Mouse (Mus musculus) limb, embryonic 12.5 days (tissue): ENCODE results near the gene Klf15. TPM values are rescaled to one million over a fixed set of nuclear protein-coding genes. Genes with fewer than 3 reads are reported as not detected.

Source experiments
- ATAC-seq: fragments of 200-750 bp; cut with Nextera tagmentation; 2 replicates; pipeline ENCODE4 v1.8.0; 2017; ENCODE audit warnings: low read depth, moderate TSS enrichment; ENCODE audit not compliant: insufficient number of reproducible peaks, insufficient read depth, low FRiP score, low TSS enrichment
- H3K27ac ChIP-seq: fragments of 300-500 bp; sonication (generic); 2 replicates; pipeline ENCODE4 v1.5.1; 2016; ENCODE audit warnings: mild to moderate bottlenecking, moderate library complexity
- H3K27me3 ChIP-seq: fragments of 300-500 bp; sonication (generic); 2 replicates; pipeline ENCODE4 v1.6.1; 2016; ENCODE audit warnings: mild to moderate bottlenecking, moderate library complexity
- H3K36me3 ChIP-seq: fragments of 300-500 bp; sonication (generic); 2 replicates; pipeline ENCODE4 v1.6.1; 2016; ENCODE audit warnings: mild to moderate bottlenecking, moderate library complexity
- H3K4me1 ChIP-seq: fragments of 300-500 bp; sonication (generic); replicated peaks from 2 replicates; pipeline ENCODE4 v1.6.1; 2016
- H3K4me2 ChIP-seq: fragments of 300-500 bp; sonication (generic); 2 replicates; pipeline ENCODE4 v1.6.1; 2016; ENCODE audit warnings: mild to moderate bottlenecking, moderate library complexity
- H3K4me3 ChIP-seq: fragments of 300-500 bp; sonication (generic); replicated peaks from 2 replicates; pipeline ENCODE4 v1.5.1; 2016; ENCODE audit warnings: mild to moderate bottlenecking
- H3K9ac ChIP-seq: fragments of 300-500 bp; sonication (generic); replicated peaks from 2 replicates; pipeline ENCODE4 v1.6.1; 2016; ENCODE audit warnings: mild to moderate bottlenecking, moderate library complexity
- H3K9me3 ChIP-seq: fragments of 300-500 bp; sonication (generic); 2 replicates; pipeline ENCODE4 v1.6.1; 2016; ENCODE audit warnings: mild to moderate bottlenecking, moderate library complexity
- WGBS: fragments of 180-500 bp; shearing (Covaris S2); methylation state at CpG from one replicate; pipeline ENCODE4 v1.1.7; 2016; 5-methylcytosine and 5-hydroxymethylcytosine counted together
- polyA plus RNA-seq: library from polyadenylated mRNA; unstranded; fragments of >200 nt; fragmentation: Nextera tagmentation; extraction: Ambion mirVana; gene quantifications from 2 replicates; pipeline ENCODE4 v1.2.1, GENCODE M21; 2016

The Klf15 gene
- polyA plus RNA-seq, 1 experiment from 2014 or later = 4.6 TPM

DNA sequence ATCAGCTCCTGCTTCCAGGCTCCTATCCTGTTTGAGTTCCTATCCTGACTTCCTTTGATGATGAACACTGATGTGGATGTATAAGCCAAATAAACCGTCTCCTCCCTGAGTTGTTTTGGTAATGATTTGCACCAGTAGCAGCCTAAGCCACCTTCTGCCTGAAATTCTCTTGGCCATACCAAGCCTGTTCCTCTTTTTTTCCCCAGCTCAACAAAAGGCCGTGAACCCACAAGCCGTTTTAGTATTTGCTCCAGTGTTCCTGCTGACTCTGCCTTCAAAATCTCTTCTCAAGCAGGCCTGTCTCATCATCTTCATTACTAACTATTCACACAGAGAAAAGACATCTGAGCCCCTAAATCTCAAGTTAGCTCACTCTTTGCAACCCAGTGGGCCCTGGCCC, 31.8 kb downstream of the Klf15 start:
- Histone ChIP-seq H3K27me3 (no peaks in the 10 kb centered on the region), H3K4me3 (no peak overlapping the region), H3K9me3 (no peaks in the 10 kb centered on the region), H3K9ac (no peak overlapping the region), H3K4me1 (peaks cover 6% of the 10 kb centered on the region; the same call in 1 of the 2 replicates), H3K27ac (no peak overlapping the region), H3K36me3 (no peaks in the 10 kb centered on the region), H3K4me2 (no peak overlapping the region)
- 82% methylated on average over 3 of the region's 3 CpGs for WGBS
- ATAC-seq = no peak

DNA sequence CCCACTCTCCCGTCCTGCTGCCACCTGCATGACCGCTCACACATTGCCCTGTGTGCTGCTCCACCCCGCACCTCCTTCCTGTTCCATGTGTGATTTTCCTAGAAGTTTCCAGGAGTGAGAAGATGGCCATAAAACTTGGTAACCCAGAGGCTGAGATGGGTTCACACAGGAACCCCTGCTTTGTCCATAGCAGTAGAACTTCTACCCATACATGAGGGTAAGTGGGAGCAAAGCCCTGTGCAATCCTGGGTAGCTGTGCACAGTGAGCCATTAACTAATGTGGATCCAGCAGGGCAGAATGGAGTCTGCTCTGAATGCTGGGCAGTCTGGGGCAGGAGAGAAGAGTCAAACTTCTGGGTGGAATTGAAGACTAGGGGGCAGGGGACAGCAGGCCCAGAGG, 32.2 kb downstream of the Klf15 start:
- Histone ChIP-seq H3K4me3 (no peak overlapping the region), H3K4me1 (peaks cover 6% of the 10 kb centered on the region; the same call in 1 of the 2 replicates), H3K9ac (no peak overlapping the region), H3K4me2 (no peak overlapping the region), H3K9me3 (no peaks in the 10 kb centered on the region), H3K27ac (no peak overlapping the region), H3K27me3 (no peaks in the 10 kb centered on the region), H3K36me3 (no peaks in the 10 kb centered on the region)
- ATAC-seq = no peak
- WGBS = 88% methylated on average over 3 of the region's 3 CpGs

DNA sequence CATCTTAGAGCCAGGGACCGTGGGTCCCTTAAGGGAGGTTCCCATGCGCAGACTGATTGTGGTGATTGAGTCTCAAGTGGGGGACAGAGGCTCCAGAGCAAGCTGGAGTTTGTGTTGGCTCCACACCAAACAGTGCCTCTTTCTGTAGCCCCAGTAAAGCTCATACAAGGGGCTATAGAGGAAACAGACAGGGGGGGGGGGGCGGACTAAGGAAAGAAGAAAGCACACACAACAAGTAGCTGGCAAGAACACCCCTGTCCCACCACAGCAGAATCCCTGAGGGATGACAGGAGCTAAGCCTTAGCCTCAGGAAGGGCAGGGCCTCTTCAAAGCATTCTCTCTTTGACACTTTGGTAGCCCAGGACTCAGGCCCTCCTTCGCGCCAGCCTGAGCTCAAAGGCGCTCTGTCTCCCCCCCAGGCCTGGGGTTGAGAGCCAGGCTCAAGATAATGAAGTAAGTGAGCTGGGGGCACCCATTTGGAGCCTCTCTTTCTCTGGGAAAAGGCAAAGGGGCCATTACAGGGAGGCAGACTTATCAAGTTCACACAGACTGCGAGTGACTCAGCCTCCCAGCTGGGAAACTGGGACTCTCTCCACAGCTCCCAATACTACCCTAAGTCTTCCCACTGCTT, 33.0 kb downstream of the Klf15 start:
- H3K4me1 ChIP-seq = peaks cover 6% of the 10 kb centered on the region; the same call in 1 of the 2 replicates
- H3K4me2 ChIP-seq = no peak overlapping the region; the same call in 1 of the 2 replicates
- H3K36me3 ChIP-seq = no peaks in the 10 kb centered on the region
- no peak overlapping the region for H3K27ac ChIP-seq
- no peak overlapping the region for H3K9ac ChIP-seq
- no peaks in the 10 kb centered on the region for H3K9me3 ChIP-seq
- no peak overlapping the region for H3K4me3 ChIP-seq
- WGBS = 54% methylated on average over 6 of the region's 7 CpGs
- peak; percentile 37; the same call in 1 of the 2 replicates for ATAC-seq
- peaks cover 5% of the 10 kb centered on the region; the same call in 1 of the 2 replicates for H3K27me3 ChIP-seq

DNA sequence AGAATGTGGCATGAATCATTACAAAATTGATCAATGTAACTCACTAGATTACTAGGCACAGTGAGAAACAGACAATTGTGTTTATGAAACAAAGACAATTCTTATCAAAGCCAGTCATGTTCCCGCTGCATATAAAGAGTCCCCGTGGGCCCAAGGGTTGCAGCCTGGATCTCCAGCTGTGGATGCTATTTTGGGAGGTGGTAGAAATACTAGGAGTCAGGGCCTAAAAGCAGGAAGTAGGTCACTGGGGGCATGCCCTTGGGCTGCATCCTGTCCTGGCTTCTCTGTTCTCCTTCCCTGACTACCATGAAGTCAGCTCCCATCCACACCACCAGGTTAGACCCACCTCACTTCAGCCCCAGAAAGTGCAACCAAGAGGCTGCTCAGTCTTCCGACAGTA, 33.8 kb downstream of the Klf15 start:
- WGBS = 78% methylated on average over 3 of the region's 3 CpGs
- Histone ChIP-seq H3K36me3 (no peaks in the 10 kb centered on the region), H3K27me3 (peaks cover 5% of the 10 kb centered on the region; the same call in 1 of the 2 replicates), H3K9ac (no peak overlapping the region), H3K27ac (no peak overlapping the region), H3K4me2 (no peak overlapping the region), H3K9me3 (no peaks in the 10 kb centered on the region), H3K4me3 (no peak overlapping the region), H3K4me1 (peaks cover 6% of the 10 kb centered on the region; the same call in 1 of the 2 replicates)
- ATAC-seq = no peak

DNA sequence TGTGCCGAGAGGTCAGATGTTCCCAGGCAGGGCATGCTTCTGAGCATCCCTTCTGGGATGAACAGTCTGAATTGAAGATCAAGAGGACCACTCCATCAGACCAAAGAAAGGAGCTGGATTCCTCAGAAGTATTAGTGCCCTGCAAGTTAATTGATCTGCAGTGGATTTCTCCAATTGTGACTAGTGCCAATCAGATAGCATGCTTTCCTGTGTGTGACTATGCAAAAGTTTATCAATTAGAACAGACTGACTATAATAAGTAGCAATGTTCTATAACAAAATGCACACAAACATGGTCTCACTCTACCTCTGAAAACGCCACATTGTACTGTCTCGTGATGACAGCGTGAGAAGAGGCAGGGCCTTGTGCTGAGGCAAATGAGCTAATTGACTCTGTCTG, 37.1 kb downstream of the Klf15 start:
- H3K4me2 ChIP-seq = no peak overlapping the region
- no peak overlapping the region for H3K4me3 ChIP-seq
- peaks cover 9% of the 10 kb centered on the region; the same call in 1 of the 2 replicates for H3K27me3 ChIP-seq
- no peaks in the 10 kb centered on the region for H3K36me3 ChIP-seq
- H3K4me1 ChIP-seq = peaks cover 6% of the 10 kb centered on the region; the same call in 1 of the 2 replicates
- no peak for ATAC-seq
- H3K9ac ChIP-seq = no peak overlapping the region
- H3K27ac ChIP-seq = no peak overlapping the region
- no peaks in the 10 kb centered on the region for H3K9me3 ChIP-seq
- 62% methylated on average over 4 of the region's 4 CpGs for WGBS

DNA sequence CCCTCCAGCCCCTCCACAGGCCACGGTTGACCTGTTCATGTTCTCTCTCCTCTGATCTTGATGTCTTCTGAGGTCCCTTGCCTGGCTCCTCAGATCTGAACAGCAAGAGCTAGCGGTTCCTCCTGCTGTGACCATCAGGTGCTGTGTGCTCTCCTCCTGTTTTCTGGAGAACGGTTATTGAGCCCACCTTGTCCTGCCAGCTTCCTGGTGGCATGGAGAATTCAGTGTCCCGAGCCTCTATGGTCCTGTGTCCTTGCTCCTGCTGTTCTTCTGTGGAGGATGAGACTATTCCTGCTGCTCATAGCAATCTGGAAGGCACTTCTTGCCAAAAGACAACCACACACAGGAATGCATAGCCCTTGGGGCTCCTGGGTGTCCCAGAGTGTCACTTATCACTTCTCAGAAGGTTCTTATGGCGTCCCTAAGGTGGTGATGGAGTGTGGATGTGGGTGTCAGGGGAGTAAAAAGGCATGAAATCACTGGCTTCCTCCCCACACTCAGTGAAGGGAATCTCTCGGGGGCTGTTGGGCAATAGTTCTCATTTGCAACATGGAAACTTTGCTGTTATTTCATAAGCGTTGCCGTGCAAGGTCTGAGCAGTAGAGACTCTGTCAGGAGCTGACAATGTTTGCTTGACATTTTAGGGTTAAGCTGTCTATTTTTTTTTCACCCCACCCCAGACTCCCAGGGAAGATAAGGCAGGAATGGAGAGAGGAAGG, 39.0 kb downstream of the Klf15 start:
- Histone ChIP-seq H3K27me3 (peaks cover 9% of the 10 kb centered on the region; the same call in 1 of the 2 replicates), H3K4me3 (no peak overlapping the region), H3K36me3 (no peaks in the 10 kb centered on the region), H3K9me3 (no peaks in the 10 kb centered on the region), H3K4me1 (no peaks in the 10 kb centered on the region; the same call in 1 of the 2 replicates), H3K27ac (no peak overlapping the region), H3K4me2 (no peak overlapping the region), H3K9ac (no peak overlapping the region)
- WGBS = 75% methylated on average over 8 of the region's 8 CpGs
- no peak for ATAC-seq

DNA sequence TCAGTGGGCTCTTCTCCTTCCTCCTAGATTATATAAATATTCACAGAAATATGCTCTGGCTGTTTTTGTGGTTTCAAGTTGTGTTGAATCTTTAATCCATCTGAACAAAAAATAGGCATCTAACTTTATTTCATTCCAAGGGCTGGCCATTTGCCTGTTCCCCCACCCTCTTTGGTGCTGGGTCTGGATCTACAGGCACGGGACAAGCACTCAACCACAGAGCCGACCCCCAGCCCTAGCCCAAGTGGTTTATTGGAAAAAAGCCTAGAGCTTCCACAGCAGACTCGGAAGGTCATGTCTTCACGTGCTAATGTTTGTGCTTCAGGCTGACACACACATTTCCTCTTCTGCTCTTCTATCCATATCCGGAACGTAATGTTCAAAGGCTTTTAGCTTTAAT, 43.5 kb downstream of the Klf15 start:
- no peak for ATAC-seq
- Histone ChIP-seq H3K4me1 (peaks cover 23% of the 10 kb centered on the region), H3K27me3 (0 out of 2 replicates have a peak, but pooled peaks cover 4% of the 10 kb centered on the region), H3K9ac (no peak overlapping the region), H3K4me3 (no peak overlapping the region), H3K9me3 (no peaks in the 10 kb centered on the region), H3K36me3 (no peaks in the 10 kb centered on the region), H3K4me2 (no peak overlapping the region), H3K27ac (no peak overlapping the region)
- WGBS = 67% methylated on average over 6 of the region's 6 CpGs

DNA sequence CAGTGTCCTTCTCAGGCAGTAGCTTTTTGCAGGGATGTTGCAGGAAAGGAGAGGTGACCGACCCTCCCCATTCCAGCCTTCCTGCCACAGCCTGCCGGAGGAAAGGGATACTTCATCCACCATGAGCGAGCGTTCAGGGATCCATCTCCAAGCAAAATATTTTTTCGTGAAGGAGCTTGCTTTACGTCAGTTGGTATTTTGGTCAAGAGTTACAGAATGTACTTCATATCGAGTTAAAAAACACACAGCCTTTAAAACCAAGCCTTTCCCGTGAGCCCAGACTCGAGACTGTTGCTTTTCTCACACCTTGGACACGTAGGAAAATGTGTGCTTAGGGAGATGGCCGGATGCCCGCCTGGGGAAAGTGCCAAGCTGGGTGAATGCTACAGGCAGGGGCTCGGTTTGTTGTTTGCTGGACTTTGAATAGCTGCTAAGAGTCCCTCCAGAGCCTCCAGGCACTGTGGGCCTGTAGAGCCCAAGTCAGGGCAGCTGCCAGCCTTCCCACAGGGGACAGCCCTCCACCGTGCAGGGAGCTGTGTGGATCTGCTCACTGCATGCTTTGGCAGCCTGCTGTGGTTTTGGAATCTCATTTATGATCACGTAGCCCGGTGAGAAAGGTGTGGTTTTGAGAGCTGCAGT, 44.4 kb downstream of the Klf15 start:
- Histone ChIP-seq H3K27me3 (0 out of 2 replicates have a peak, but pooled peaks cover 4% of the 10 kb centered on the region), H3K9ac (no peak overlapping the region; the same call in 1 of the 2 replicates), H3K4me3 (no peak overlapping the region), H3K4me1 (peaks cover 23% of the 10 kb centered on the region), H3K4me2 (no peak overlapping the region), H3K36me3 (no peaks in the 10 kb centered on the region), H3K27ac (peak overlapping the region; percentile 70), H3K9me3 (no peaks in the 10 kb centered on the region)
- ATAC-seq = no peak
- 67% methylated on average over 16 of the region's 16 CpGs for WGBS

DNA sequence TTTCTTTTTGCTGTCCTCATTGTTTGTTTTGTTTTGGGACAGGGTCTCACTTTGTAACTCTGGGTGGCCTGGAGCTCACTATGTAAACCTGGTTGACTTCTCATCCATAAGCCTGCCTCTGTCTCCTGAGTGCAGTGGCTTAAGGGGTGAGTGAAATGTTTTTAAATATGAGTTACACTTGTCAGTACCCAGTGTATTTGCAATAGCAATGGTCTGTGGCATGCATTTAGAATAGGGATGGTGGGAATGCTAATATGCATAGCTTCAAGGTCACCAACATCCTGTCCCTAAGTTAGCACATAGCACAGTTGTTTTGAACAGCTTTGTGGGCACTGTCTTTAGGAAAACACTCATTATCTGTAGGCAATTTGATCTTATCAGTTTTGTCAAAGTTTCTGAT, 45.1 kb downstream of the Klf15 start:
- H3K9ac ChIP-seq = no peak overlapping the region
- no peaks in the 10 kb centered on the region for H3K9me3 ChIP-seq
- no peaks in the 10 kb centered on the region for H3K36me3 ChIP-seq
- 0 out of 2 replicates have a peak, but pooled peaks cover 2% of the 10 kb centered on the region for H3K27me3 ChIP-seq
- H3K27ac ChIP-seq = 0 out of 2 replicates have a peak overlapping the region, but pooled peaks have one; percentile 70
- no peak overlapping the region for H3K4me2 ChIP-seq
- no peak overlapping the region for H3K4me3 ChIP-seq
- H3K4me1 ChIP-seq = peaks cover 23% of the 10 kb centered on the region
- ATAC-seq = no peak

DNA sequence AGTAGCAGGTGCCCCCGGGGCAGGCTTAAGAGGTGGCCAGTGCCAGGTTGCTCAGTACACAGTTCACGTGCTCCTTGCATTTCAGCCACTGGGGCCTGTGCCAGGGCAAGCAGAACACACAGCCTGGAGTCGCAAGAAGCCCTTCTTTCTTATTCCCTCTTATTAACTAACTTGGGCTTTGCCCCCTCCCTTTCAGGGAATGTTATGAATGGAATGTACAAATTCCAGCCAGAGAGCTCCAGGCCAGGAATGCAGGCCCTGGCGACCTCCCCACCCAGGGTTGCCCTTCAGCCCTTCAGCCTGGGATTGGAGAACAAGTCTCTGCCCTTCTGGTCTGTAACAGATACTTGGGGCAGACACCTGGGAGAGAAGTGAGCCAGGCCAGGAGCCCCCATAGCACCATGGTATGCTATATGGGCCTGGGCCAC, 45.8 kb downstream of the Klf15 start:
- Histone ChIP-seq H3K9ac (no peak overlapping the region), H3K27ac (peak overlapping the region; percentile 69; the same call in 1 of the 2 replicates), H3K4me1 (peaks cover 23% of the 10 kb centered on the region), H3K27me3 (no peaks in the 10 kb centered on the region), H3K36me3 (no peaks in the 10 kb centered on the region), H3K9me3 (no peaks in the 10 kb centered on the region), H3K4me2 (no peak overlapping the region), H3K4me3 (no peak overlapping the region)
- WGBS = 47% methylated on average over 4 of the region's 4 CpGs
- peak; percentile 56; the same call in 1 of the 2 replicates for ATAC-seq

DNA sequence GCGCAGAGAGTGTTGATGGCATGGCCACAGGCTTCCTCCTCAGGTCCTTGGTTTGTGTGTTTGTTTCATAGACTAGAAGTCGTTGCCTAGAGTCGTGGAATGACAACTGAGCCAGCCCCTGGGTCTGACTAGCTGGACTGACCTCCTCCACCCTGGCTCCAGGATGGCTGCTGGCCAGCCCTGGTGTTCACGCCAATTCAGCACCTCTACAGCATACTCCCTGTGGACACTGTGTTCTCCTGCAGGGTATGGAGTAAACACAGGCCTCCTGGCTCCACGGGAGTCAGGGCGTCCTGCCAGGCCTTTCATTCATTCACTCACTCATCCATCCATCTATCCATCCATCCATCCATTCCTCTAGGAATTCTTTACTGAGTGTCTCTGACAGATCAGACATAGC, 46.7 kb downstream of the Klf15 start:
- H3K4me1 ChIP-seq = peaks cover 23% of the 10 kb centered on the region
- no peaks in the 10 kb centered on the region for H3K36me3 ChIP-seq
- no peak overlapping the region for H3K27ac ChIP-seq
- ATAC-seq = no peak
- H3K4me2 ChIP-seq = no peak overlapping the region
- H3K9ac ChIP-seq = no peak overlapping the region
- H3K9me3 ChIP-seq = no peaks in the 10 kb centered on the region
- no peaks in the 10 kb centered on the region for H3K27me3 ChIP-seq
- 74% methylated on average over 6 of the region's 6 CpGs for WGBS
- H3K4me3 ChIP-seq = no peak overlapping the region
